Mouse (Mus musculus) kidney, adult 9 months (tissue): ENCODE measurements around the gene Gm14781.
"Not testable (repeated sequence)": the region's sequence is repeated elsewhere in the genome, so short reads cannot be mapped to it uniquely, and the experiment has no call there.

Experiments
- DNase-seq: peaks from one replicate; pipeline ENCODE4 v3.0.0; 2022

Gm14781 gene

GRCm38 (mm10) chrX:91631894-91632293 lies at the start of gene Gm14781:
TSS of gene Gm14781 (plus strand) at chrX:91632194.
- DNase-seq = not testable (repeated sequence)

- DNase-seq = not testable (repeated sequence)
These were observed 23.1 kb downstream of the Gm14781 start for GRCm38 (mm10) chrX:91654964-91655575.
